Mouse (Mus musculus) naive thymus-derived CD4-positive, alpha-beta T cell, adult 2 months (primary cell): ENCODE measurements around the gene Kdm2b.
"Not testable (repeated sequence)": the region's sequence is repeated elsewhere in the genome, so short reads cannot be mapped to it uniquely, and the experiment has no call there.

Experiments
- DNase-seq: peaks from one replicate; pipeline ENCODE4 v3.0.0-alpha.2; 2011; ENCODE audit warnings: low read depth

Kdm2b gene

GRCm38 (mm10) chr5:123010806-123011205 lies 21.2 kb upstream of the Kdm2b start:
- peak; percentile 52 for DNase-seq

- no peak for DNase-seq
Measured at GRCm38 (mm10) chr5:123009873-123010272, 20.2 kb upstream of the Kdm2b start.

GRCm38 (mm10) chr5:123008877-123009493 lies 19.4 kb upstream of the Kdm2b start:
- no peak for DNase-seq

- no peak for DNase-seq
Measured at GRCm38 (mm10) chr5:123005716-123006592, 16.3 kb upstream of the Kdm2b start.

GRCm38 (mm10) chr5:123000901-123001300 lies 11.3 kb upstream of the Kdm2b start:
- DNase-seq = no peak

GRCm38 (mm10) chr5:122997205-122998204 lies 7.9 kb upstream of the Kdm2b start:
- no peak for DNase-seq

GRCm38 (mm10) chr5:122994910-122995309 lies 5.3 kb upstream of the Kdm2b start:
- DNase-seq = no peak

- peak; percentile 97 for DNase-seq
Measured at GRCm38 (mm10) chr5:122994303-122994846, 4.8 kb upstream of the Kdm2b start.

- DNase-seq = peak; percentile 35
Measured at GRCm38 (mm10) chr5:122993811-122994210, 4.2 kb upstream of the Kdm2b start.

- peak; percentile 45 for DNase-seq
Measured at GRCm38 (mm10) chr5:122991350-122992004, 1.9 kb upstream of the Kdm2b start.

GRCm38 (mm10) chr5:122990411-122991160 lies 963 bp upstream of the Kdm2b start:
- peak; percentile 96 for DNase-seq

GRCm38 (mm10) chr5:122989001-122989525 lies 560 bp downstream of the Kdm2b start:
- DNase-seq = peak; percentile 94

- DNase-seq = peak; percentile 69
Measured at GRCm38 (mm10) chr5:122988021-122988751, 1.4 kb downstream of the Kdm2b start.

- DNase-seq = peak; percentile 62
Measured at GRCm38 (mm10) chr5:122987211-122988020, 2.2 kb downstream of the Kdm2b start.

GRCm38 (mm10) chr5:122986091-122986493 lies 3.5 kb downstream of the Kdm2b start:
- DNase-seq = peak; percentile 42

- DNase-seq = no peak
Measured at GRCm38 (mm10) chr5:122985276-122985675, 4.3 kb downstream of the Kdm2b start.

GRCm38 (mm10) chr5:122984483-122984882 lies 5.1 kb downstream of the Kdm2b start:
- no peak for DNase-seq

- no peak for DNase-seq
Measured at GRCm38 (mm10) chr5:122978970-122979369, 10.7 kb downstream of the Kdm2b start.

GRCm38 (mm10) chr5:122974701-122975100 lies 14.9 kb downstream of the Kdm2b start:
- DNase-seq = not testable (repeated sequence)
